Mouse (Mus musculus) neural tube, embryonic 12.5 days (tissue): Measurements from ENCODE around the gene Scml4. TPM values are rescaled to one million over a fixed set of nuclear protein-coding genes. Genes with fewer than 3 reads are reported as not detected.

ENCODE experiments used
- ATAC-seq: fragments of 200-750 bp; cut with Nextera tagmentation; 2 replicates; pipeline ENCODE4 v1.8.0; 2017; ENCODE audit warnings: low read depth, mild to moderate bottlenecking, moderate TSS enrichment, moderate library complexity; ENCODE audit not compliant: low FRiP score
- H3K27ac ChIP-seq: fragments of 300-500 bp; sonication (generic); 2 replicates; pipeline ENCODE4 v1.5.1; 2016
- H3K27me3 ChIP-seq: fragments of 300-500 bp; sonication (generic); replicated peaks from 2 replicates; pipeline ENCODE4 v1.6.1; 2016; ENCODE audit warnings: mild to moderate bottlenecking
- H3K36me3 ChIP-seq: fragments of 300-500 bp; sonication (generic); 2 replicates; pipeline ENCODE4 v1.6.1; 2016; ENCODE audit warnings: mild to moderate bottlenecking
- H3K4me1 ChIP-seq: fragments of 300-500 bp; sonication (generic); 2 replicates; pipeline ENCODE4 v1.6.1; 2016
- H3K4me2 ChIP-seq: fragments of 300-500 bp; sonication (generic); replicated peaks from 2 replicates; pipeline ENCODE4 v1.6.1; 2016; ENCODE audit warnings: mild to moderate bottlenecking
- H3K4me3 ChIP-seq: fragments of 300-500 bp; sonication (generic); 2 replicates; pipeline ENCODE4 v1.5.1; 2016
- H3K9ac ChIP-seq: fragments of 300-500 bp; sonication (generic); 2 replicates; pipeline ENCODE4 v1.6.1; 2016; ENCODE audit warnings: mild to moderate bottlenecking
- H3K9me3 ChIP-seq: fragments of 300-500 bp; sonication (generic); 2 replicates; pipeline ENCODE4 v1.6.1; 2016; ENCODE audit warnings: mild to moderate bottlenecking
- WGBS: fragments of 180-500 bp; shearing (Covaris S2); methylation state at CpG from one replicate; pipeline ENCODE4 v1.1.7; 2016; 5-methylcytosine and 5-hydroxymethylcytosine counted together
- polyA plus RNA-seq: library from polyadenylated mRNA; unstranded; fragments of >200 nt; fragmentation: Nextera tagmentation; extraction: Ambion mirVana; gene quantifications from 2 replicates; pipeline ENCODE4 v1.2.1, GENCODE M21; 2016

Scml4 gene
- polyA plus RNA-seq, 1 experiment from 2014 or later, result 3.0 TPM

- WGBS, result 90% methylated on average over 1 of the region's 1 CpGs
- H3K9me3 ChIP-seq, result no peaks in the 10 kb centered on the region
- H3K4me1 ChIP-seq, result no peaks in the 10 kb centered on the region
- no peak overlapping the region for H3K4me3 ChIP-seq
- peaks cover 8% of the 10 kb centered on the region; the same call in 1 of the 2 replicates for H3K36me3 ChIP-seq
- no peak; the same call in 1 of the 2 replicates for ATAC-seq
- no peak overlapping the region for H3K27ac ChIP-seq
- no peaks in the 10 kb centered on the region for H3K27me3 ChIP-seq
- H3K9ac ChIP-seq, result no peak overlapping the region
- no peak overlapping the region for H3K4me2 ChIP-seq
Observed at GRCm38 (mm10) chr10:42843416-42843815, 16.8 kb upstream of the Scml4 start.

GRCm38 (mm10) chr10:42845480-42845879 lies 14.7 kb upstream of the Scml4 start:
- no peaks in the 10 kb centered on the region for H3K4me1 ChIP-seq
- 64% methylated on average over 1 of the region's 1 CpGs for WGBS
- no peak overlapping the region for H3K4me2 ChIP-seq
- no peaks in the 10 kb centered on the region for H3K27me3 ChIP-seq
- no peak overlapping the region for H3K27ac ChIP-seq
- H3K36me3 ChIP-seq, result 0 out of 2 replicates have a peak, but pooled peaks cover 4% of the 10 kb centered on the region
- no peaks in the 10 kb centered on the region for H3K9me3 ChIP-seq
- ATAC-seq, result no peak
- H3K4me3 ChIP-seq, result no peak overlapping the region
- no peak overlapping the region for H3K9ac ChIP-seq

- H3K36me3 ChIP-seq, result 0 out of 2 replicates have a peak, but pooled peaks cover 4% of the 10 kb centered on the region
- no peak overlapping the region for H3K9ac ChIP-seq
- no peaks in the 10 kb centered on the region for H3K4me1 ChIP-seq
- no peaks in the 10 kb centered on the region for H3K27me3 ChIP-seq
- no peak overlapping the region for H3K27ac ChIP-seq
- H3K4me2 ChIP-seq, result no peak overlapping the region
- no peaks in the 10 kb centered on the region for H3K9me3 ChIP-seq
- ATAC-seq, result no peak
- no peak overlapping the region for H3K4me3 ChIP-seq
- WGBS, result 94% methylated on average over 13 of the region's 13 CpGs
Observed at GRCm38 (mm10) chr10:42848179-42849080, 11.7 kb upstream of the Scml4 start.

- WGBS, result 90% methylated on average over 7 of the region's 7 CpGs
- Histone ChIP-seq H3K4me2 (no peak overlapping the region), H3K4me1 (no peaks in the 10 kb centered on the region), H3K9ac (no peak overlapping the region), H3K27me3 (no peaks in the 10 kb centered on the region), H3K9me3 (no peaks in the 10 kb centered on the region), H3K4me3 (no peak overlapping the region), H3K36me3 (no peaks in the 10 kb centered on the region), H3K27ac (no peak overlapping the region)
- no peak for ATAC-seq
Observed at GRCm38 (mm10) chr10:42849081-42849400, 11.1 kb upstream of the Scml4 start.

- no peaks in the 10 kb centered on the region for H3K27me3 ChIP-seq
- no peak for ATAC-seq
- H3K27ac ChIP-seq, result no peak overlapping the region
- WGBS, result 54% methylated on average over 4 of the region's 4 CpGs
- H3K9me3 ChIP-seq, result no peaks in the 10 kb centered on the region
- H3K4me3 ChIP-seq, result no peak overlapping the region
- H3K36me3 ChIP-seq, result no peaks in the 10 kb centered on the region
- H3K4me1 ChIP-seq, result peaks cover 2% of the 10 kb centered on the region
- no peak overlapping the region for H3K4me2 ChIP-seq
- H3K9ac ChIP-seq, result no peak overlapping the region
Observed at GRCm38 (mm10) chr10:42854838-42855237, 5.3 kb upstream of the Scml4 start.

GRCm38 (mm10) chr10:42855250-42855649 lies 4.9 kb upstream of the Scml4 start:
- H3K4me1 ChIP-seq, result peaks cover 6% of the 10 kb centered on the region
- H3K9ac ChIP-seq, result no peak overlapping the region
- 57% methylated on average over 5 of the region's 5 CpGs for WGBS
- H3K27ac ChIP-seq, result no peak overlapping the region
- no peak overlapping the region for H3K4me2 ChIP-seq
- no peak for ATAC-seq
- H3K27me3 ChIP-seq, result no peaks in the 10 kb centered on the region
- H3K9me3 ChIP-seq, result no peaks in the 10 kb centered on the region
- H3K36me3 ChIP-seq, result no peaks in the 10 kb centered on the region
- H3K4me3 ChIP-seq, result no peak overlapping the region

GRCm38 (mm10) chr10:42856574-42856973 lies 3.6 kb upstream of the Scml4 start:
- ATAC-seq, result no peak
- 95% methylated on average over 9 of the region's 9 CpGs for WGBS
- peaks cover 12% of the 10 kb centered on the region for H3K4me1 ChIP-seq
- H3K9ac ChIP-seq, result no peak overlapping the region
- H3K27me3 ChIP-seq, result no peaks in the 10 kb centered on the region
- no peak overlapping the region for H3K4me2 ChIP-seq
- H3K4me3 ChIP-seq, result no peak overlapping the region
- H3K27ac ChIP-seq, result no peak overlapping the region
- no peaks in the 10 kb centered on the region for H3K36me3 ChIP-seq
- no peaks in the 10 kb centered on the region for H3K9me3 ChIP-seq

GRCm38 (mm10) chr10:42857021-42857420 lies 3.1 kb upstream of the Scml4 start:
- no peaks in the 10 kb centered on the region for H3K9me3 ChIP-seq
- no peak for ATAC-seq
- no peak overlapping the region for H3K4me2 ChIP-seq
- H3K4me3 ChIP-seq, result no peak overlapping the region
- H3K4me1 ChIP-seq, result peaks cover 12% of the 10 kb centered on the region
- 94% methylated on average over 2 of the region's 2 CpGs for WGBS
- no peaks in the 10 kb centered on the region for H3K36me3 ChIP-seq
- H3K27me3 ChIP-seq, result no peaks in the 10 kb centered on the region
- H3K27ac ChIP-seq, result no peak overlapping the region
- no peak overlapping the region for H3K9ac ChIP-seq

GRCm38 (mm10) chr10:42859781-42860158 lies 400 bp upstream of the Scml4 start:
- peaks cover 26% of the 10 kb centered on the region for H3K4me1 ChIP-seq
- no peaks in the 10 kb centered on the region for H3K36me3 ChIP-seq
- peak overlapping the region; percentile 51 for H3K4me2 ChIP-seq
- peak; percentile 39 for ATAC-seq
- no peaks in the 10 kb centered on the region for H3K27me3 ChIP-seq
- no peak overlapping the region for H3K9ac ChIP-seq
- 50% methylated on average over 2 of the region's 2 CpGs for WGBS
- no peak overlapping the region for H3K4me3 ChIP-seq
- H3K27ac ChIP-seq, result peak overlapping the region; percentile 47; the same call in 1 of the 2 replicates
- no peaks in the 10 kb centered on the region for H3K9me3 ChIP-seq

- Histone ChIP-seq H3K36me3 (no peaks in the 10 kb centered on the region), H3K4me1 (peaks cover 28% of the 10 kb centered on the region), H3K9me3 (no peaks in the 10 kb centered on the region), H3K4me3 (no peak overlapping the region), H3K9ac (no peak overlapping the region), H3K27ac (no peak overlapping the region), H3K27me3 (no peaks in the 10 kb centered on the region; the same call in 1 of the 2 replicates), H3K4me2 (no peak overlapping the region)
- WGBS, result 81% methylated on average over 7 of the region's 7 CpGs
- ATAC-seq, result no peak
Observed at GRCm38 (mm10) chr10:42861446-42861845, 1.3 kb downstream of the Scml4 start.

GRCm38 (mm10) chr10:42862102-42862740 lies 2.1 kb downstream of the Scml4 start:
- H3K27me3 ChIP-seq, result no peaks in the 10 kb centered on the region; the same call in 1 of the 2 replicates
- no peak overlapping the region for H3K4me2 ChIP-seq
- ATAC-seq, result no peak
- peaks cover 28% of the 10 kb centered on the region for H3K4me1 ChIP-seq
- H3K9ac ChIP-seq, result no peak overlapping the region
- no peaks in the 10 kb centered on the region for H3K36me3 ChIP-seq
- no peak overlapping the region for H3K27ac ChIP-seq
- 76% methylated on average over 13 of the region's 13 CpGs for WGBS
- H3K9me3 ChIP-seq, result no peaks in the 10 kb centered on the region
- no peak overlapping the region for H3K4me3 ChIP-seq

- ATAC-seq, result no peak
- no peak overlapping the region for H3K4me2 ChIP-seq
- peaks cover 28% of the 10 kb centered on the region for H3K4me1 ChIP-seq
- H3K9ac ChIP-seq, result no peak overlapping the region
- no peak overlapping the region for H3K27ac ChIP-seq
- H3K27me3 ChIP-seq, result no peaks in the 10 kb centered on the region; the same call in 1 of the 2 replicates
- 91% methylated on average over 4 of the region's 4 CpGs for WGBS
- H3K9me3 ChIP-seq, result no peaks in the 10 kb centered on the region
- H3K4me3 ChIP-seq, result no peak overlapping the region
- H3K36me3 ChIP-seq, result no peaks in the 10 kb centered on the region
Observed at GRCm38 (mm10) chr10:42862806-42863205, 2.6 kb downstream of the Scml4 start.
